Mouse (Mus musculus) ES-Bruce4 (cell line): ENCODE data around the gene Lrp4. TPM values are rescaled to one million over a fixed set of nuclear protein-coding genes. Genes with fewer than 3 reads are reported as not detected.

ENCODE experiments used
- H3K27ac ChIP-seq: 2 replicates; pipeline ENCODE4 v1.5.1; 2012; ENCODE audit warnings: low read length, inconsistent platforms; ENCODE audit not compliant: insufficient read depth
- H3K27me3 ChIP-seq: 2 replicates; pipeline ENCODE4 v1.6.1; 2012; ENCODE audit warnings: mild to moderate bottlenecking, low read length, inconsistent platforms; ENCODE audit not compliant: control insufficient read depth, poor library complexity, insufficient read depth, severe bottlenecking
- H3K36me3 ChIP-seq: 2 replicates; pipeline ENCODE4 v1.6.1; 2012; ENCODE audit warnings: inconsistent platforms, mild to moderate bottlenecking, low read length, moderate library complexity; ENCODE audit not compliant: control insufficient read depth, poor library complexity, insufficient read depth, severe bottlenecking
- H3K4me1 ChIP-seq: one replicate; pipeline ENCODE4 v1.8.1; 2011; ENCODE audit warnings: low read length; ENCODE audit not compliant: control insufficient read depth, insufficient read depth
- H3K4me3 ChIP-seq: 2 replicates; pipeline ENCODE4 v1.5.1; 2011; ENCODE audit warnings: low read depth, mild to moderate bottlenecking, low read length
- H3K9ac ChIP-seq: 2 replicates; pipeline ENCODE4 v1.6.1; 2012; ENCODE audit warnings: low read depth, mild to moderate bottlenecking, inconsistent platforms; ENCODE audit not compliant: poor library complexity, severe bottlenecking
- H3K9me3 ChIP-seq: replicated peaks from 2 replicates; pipeline ENCODE4 v1.6.1; 2012; ENCODE audit warnings: mild to moderate bottlenecking, low read length, inconsistent platforms; ENCODE audit not compliant: control insufficient read depth, poor library complexity, insufficient read depth, severe bottlenecking
- CTCF ChIP-seq: IDR thresholded peaks from one replicate; pipeline ENCODE4 v1.8.1; 2011; ENCODE audit warnings: low read depth, low read length
- EP300 ChIP-seq: IDR thresholded peaks from 2 replicates; pipeline ENCODE4 v1.6.1; 2011; ENCODE audit warnings: low read depth, low read length; ENCODE audit not compliant: insufficient read depth
- POLR2A ChIP-seq: IDR thresholded peaks from one replicate; pipeline ENCODE4 v1.8.1; 2011; ENCODE audit warnings: low read length; ENCODE audit not compliant: insufficient read depth
- polyA plus RNA-seq: library from polyadenylated mRNA; stranded (reverse); fragments of >200 nt; gene quantifications from 2 replicates; pipeline ENCODE4 v1.2.4, GENCODE M21; 2011; ENCODE audit warnings: low read depth; ENCODE audit not compliant: missing spikeins, insufficient read depth, insufficient read length

Gene Lrp4
- polyA plus RNA-seq, 1 experiment, result 6.2 TPM

DNA sequence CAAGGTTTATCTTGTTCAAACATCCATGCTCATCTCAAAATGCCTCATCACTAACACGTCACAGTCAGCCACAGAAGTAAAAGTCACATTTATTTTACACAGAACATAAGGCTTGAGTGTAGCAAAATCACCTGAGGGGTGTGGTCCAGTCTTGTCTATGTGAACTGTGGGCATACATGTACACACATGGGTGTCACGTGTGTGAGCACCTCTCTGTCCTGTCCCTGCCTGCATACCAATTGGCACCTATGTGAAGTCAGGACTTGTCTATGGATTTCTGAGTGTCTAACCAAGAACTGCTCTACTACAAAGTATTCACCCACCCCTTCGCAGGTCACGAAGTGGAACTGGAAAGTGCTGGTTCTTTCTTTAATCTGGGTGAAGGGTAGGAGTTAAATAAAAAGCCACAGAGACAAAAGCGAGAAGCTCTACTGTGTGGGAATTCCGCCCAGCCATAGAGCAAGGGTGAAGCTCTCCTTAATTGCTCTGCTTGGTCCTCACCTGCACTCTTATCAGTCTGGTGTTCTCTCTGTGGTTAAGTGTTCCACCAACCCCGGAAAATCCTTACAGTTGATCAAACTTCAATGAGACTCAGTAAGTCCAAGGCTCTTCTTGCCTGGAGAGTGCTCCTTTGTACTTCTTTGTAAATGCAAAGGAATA is 33.1 kb upstream of the Lrp4 start:
- Histone ChIP-seq H3K9ac (no peak overlapping the region), H3K9me3 (0 out of 2 replicates have a peak, but pooled peaks cover 4% of the 10 kb centered on the region), H3K4me3 (no peak overlapping the region), H3K36me3 (no peaks in the 10 kb centered on the region), H3K27me3 (no peaks in the 10 kb centered on the region), H3K4me1 (no peaks in the 10 kb centered on the region), H3K27ac (no peak overlapping the region)
- TF ChIP-seq EP300 (no peak), CTCF (no peak), POLR2A (no peak)

DNA sequence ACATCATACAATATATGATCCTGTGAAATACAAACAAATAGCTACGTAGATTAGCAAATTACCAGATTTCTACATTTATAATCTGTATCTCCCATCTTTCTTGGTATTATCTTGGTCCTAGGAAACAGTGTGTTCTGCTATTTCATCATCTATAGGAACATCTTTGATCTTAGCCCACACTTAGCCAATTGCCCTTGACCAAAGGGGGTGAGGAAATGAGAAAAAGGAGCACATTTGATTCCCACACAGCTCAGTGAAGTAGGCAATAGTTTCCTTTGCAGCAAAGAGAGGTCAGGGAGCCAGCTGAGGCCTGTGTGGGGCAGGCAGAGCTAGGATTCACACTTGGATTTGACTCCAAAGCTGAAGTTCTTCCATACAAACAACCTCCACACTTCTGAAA is 31.0 kb upstream of the Lrp4 start:
- H3K27me3 ChIP-seq, result no peaks in the 10 kb centered on the region
- no peaks in the 10 kb centered on the region for H3K36me3 ChIP-seq
- H3K27ac ChIP-seq, result no peak overlapping the region
- no peak for TF ChIP-seq POLR2A
- TF ChIP-seq EP300, result no peak
- no peak for TF ChIP-seq CTCF
- H3K9ac ChIP-seq, result no peak overlapping the region
- H3K9me3 ChIP-seq, result no peaks in the 10 kb centered on the region
- no peak overlapping the region for H3K4me3 ChIP-seq
- H3K4me1 ChIP-seq, result no peaks in the 10 kb centered on the region

DNA sequence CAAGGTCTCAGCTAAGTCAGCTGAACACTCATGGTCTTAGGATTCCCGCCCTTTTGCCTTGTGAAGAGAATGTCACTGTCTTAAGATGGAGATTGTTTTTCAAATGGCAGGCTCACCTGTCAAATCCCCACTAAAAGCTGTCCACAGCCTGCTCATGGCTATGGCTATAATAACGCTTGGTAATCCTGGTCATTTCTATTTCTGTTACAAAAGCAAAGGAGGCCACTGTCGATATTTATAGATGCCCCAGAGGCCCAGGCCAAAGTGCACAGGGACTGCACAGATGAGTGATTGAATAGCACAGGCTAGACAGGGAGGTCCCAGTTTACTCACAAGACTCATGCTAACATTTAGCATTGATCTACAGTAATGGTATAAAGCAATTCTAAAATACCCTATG is 28.2 kb upstream of the Lrp4 start:
- Histone ChIP-seq H3K27ac (no peak overlapping the region), H3K36me3 (no peaks in the 10 kb centered on the region), H3K27me3 (no peaks in the 10 kb centered on the region), H3K4me3 (no peak overlapping the region), H3K9me3 (no peaks in the 10 kb centered on the region), H3K9ac (no peak overlapping the region), H3K4me1 (no peaks in the 10 kb centered on the region)
- no peak for TF ChIP-seq CTCF
- no peak for TF ChIP-seq EP300
- no peak for TF ChIP-seq POLR2A

DNA sequence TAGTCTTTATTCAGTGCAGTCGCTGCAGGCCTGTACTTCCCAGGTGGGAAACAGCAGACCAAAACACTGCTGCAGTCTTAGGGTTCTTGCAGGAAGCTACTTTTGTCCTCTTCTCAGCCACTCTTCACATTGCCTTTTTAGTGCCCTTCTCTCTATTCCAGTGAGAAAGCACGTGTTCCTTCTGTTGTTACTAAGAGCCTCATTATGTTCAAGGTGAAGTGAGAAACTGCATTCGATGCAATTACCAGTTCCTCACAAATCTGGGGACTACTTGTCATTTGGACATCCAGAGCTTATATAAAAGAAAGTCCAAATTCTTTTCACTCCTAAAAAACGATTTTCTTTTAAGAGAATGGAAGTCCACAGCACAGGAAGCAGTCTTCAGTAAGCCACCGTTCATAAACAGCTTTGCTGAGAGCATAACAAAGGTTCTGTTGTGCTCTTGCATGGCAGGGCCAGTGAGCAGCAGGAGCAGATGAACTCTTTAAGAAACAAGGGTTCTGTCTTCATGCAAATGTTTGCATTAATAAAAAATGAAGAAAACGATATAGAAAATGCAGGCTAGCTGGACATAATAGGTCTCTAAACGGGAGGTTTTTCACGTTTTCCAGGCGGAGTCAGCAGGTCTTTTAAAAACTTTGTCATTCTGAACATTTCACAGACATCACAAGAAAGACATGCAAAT is 27.3 kb upstream of the Lrp4 start:
- Histone ChIP-seq H3K27ac (no peak overlapping the region), H3K4me3 (no peak overlapping the region), H3K9me3 (no peaks in the 10 kb centered on the region), H3K27me3 (no peaks in the 10 kb centered on the region), H3K4me1 (no peaks in the 10 kb centered on the region), H3K36me3 (no peaks in the 10 kb centered on the region), H3K9ac (no peak overlapping the region)
- TF ChIP-seq POLR2A (no peak), EP300 (no peak), CTCF (no peak)

DNA sequence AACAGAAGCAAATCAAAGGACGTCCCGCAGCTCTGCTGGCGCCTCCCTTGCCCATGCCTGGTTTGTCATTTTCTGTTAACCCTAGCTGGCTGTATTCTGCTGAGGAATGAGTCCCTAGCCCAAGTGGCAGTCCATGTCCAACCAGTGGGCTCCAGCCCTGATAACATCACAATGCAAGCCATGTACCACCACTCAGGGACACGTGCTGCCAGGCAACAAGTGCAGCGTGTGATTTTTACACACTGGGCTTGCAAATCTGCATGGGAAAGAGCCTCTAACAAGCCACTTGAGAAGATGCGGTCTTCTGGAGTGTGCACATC is 26.8 kb upstream of the Lrp4 start:
- Histone ChIP-seq H3K4me1 (no peaks in the 10 kb centered on the region), H3K27ac (no peak overlapping the region), H3K36me3 (no peaks in the 10 kb centered on the region), H3K4me3 (no peak overlapping the region), H3K9ac (no peak overlapping the region), H3K27me3 (no peaks in the 10 kb centered on the region), H3K9me3 (no peaks in the 10 kb centered on the region)
- TF ChIP-seq CTCF, result no peak
- TF ChIP-seq POLR2A, result no peak
- TF ChIP-seq EP300, result no peak

DNA sequence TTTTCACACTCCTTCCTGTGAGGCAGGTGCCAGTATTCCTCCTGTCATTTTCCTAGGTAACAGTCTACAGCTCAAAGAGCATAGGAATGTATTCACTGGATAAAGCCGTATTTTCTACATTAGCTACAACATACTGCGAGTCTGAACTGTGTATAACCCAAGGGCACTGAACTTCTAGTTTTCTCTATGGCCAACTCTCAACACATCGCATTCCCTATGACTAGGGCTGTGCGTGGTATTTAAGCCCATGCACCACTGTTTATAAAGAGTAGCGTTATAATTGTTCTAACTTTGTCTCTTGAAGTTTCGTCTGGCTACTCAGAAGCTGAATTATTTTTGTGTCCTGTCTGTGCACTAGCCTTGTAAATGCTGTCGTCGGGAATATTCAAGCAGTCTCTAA is 20.6 kb upstream of the Lrp4 start:
- no peak for TF ChIP-seq POLR2A
- TF ChIP-seq EP300, result no peak
- TF ChIP-seq CTCF, result no peak
- H3K36me3 ChIP-seq, result no peaks in the 10 kb centered on the region
- no peaks in the 10 kb centered on the region for H3K9me3 ChIP-seq
- H3K4me3 ChIP-seq, result no peak overlapping the region
- no peaks in the 10 kb centered on the region for H3K27me3 ChIP-seq
- no peak overlapping the region for H3K27ac ChIP-seq
- no peak overlapping the region for H3K9ac ChIP-seq
- H3K4me1 ChIP-seq, result no peaks in the 10 kb centered on the region
